Mouse (Mus musculus): ENCODE measurements around the gene Cd24a.

DNA sequence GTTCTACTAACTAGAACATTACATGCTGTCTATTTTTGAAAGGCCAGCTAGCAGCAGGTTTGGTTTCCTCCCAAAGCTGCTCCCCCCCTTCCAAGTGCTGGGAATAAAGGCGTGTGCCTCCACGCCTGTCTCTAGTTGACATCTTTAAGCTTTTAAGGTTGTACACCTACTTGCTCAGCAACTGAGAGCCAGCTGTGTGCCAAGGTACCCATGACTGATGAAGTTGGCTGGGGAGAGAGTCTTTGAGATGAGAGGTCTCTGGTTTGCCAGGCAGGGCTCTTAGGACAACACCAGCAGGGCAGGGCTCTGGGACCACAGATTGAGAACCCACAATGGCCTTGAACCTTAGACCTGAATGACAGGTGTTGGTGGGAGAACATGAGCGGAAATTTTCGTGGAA, 6.5 kb downstream of the Cd24a start:
- no peak for TF ChIP-seq POLR2A (IDR thresholded peaks at IDR 0.05; ENCODE audit: low read depth, low read length)
- TF ChIP-seq CTCF (IDR thresholded peaks at IDR 0.05; ENCODE audit: borderline replicate concordance, insufficient read depth, low read length): no peak
